Mouse (Mus musculus) cortical plate, adult 2 months (tissue): Measurements from ENCODE around the gene Guca2b. TPM values are rescaled to one million over a fixed set of nuclear protein-coding genes. Genes with fewer than 3 reads are reported as not detected.

Experiments used
- H3K27ac ChIP-seq: fragments of 200-500 bp; 2 replicates; pipeline ENCODE4 v1.5.1; 2012; ENCODE audit warnings: low read length, control low read depth, inconsistent platforms; ENCODE audit not compliant: insufficient read depth
- H3K4me1 ChIP-seq: fragments of 200-500 bp; 2 replicates; pipeline ENCODE4 v1.6.1; 2011; ENCODE audit warnings: low read length; ENCODE audit not compliant: control insufficient read depth, insufficient read depth
- H3K4me3 ChIP-seq: fragments of 200-500 bp; 2 replicates; pipeline ENCODE4 v1.5.1; 2011; ENCODE audit warnings: mild to moderate bottlenecking, low read length, control low read depth; ENCODE audit not compliant: insufficient read depth
- CTCF ChIP-seq: fragments of 200-500 bp; IDR thresholded peaks from 2 replicates; pipeline ENCODE4 v1.5.1; 2011; ENCODE audit warnings: mild to moderate bottlenecking, control low read depth, low read length; ENCODE audit not compliant: insufficient read depth; ENCODE audit errors: extremely low read depth
- POLR2A ChIP-seq: fragments of 200-500 bp; IDR thresholded peaks from 2 replicates; pipeline ENCODE4 v1.6.1; 2011; ENCODE audit warnings: mild to moderate bottlenecking, low read length, control low read depth; ENCODE audit not compliant: insufficient read depth; ENCODE audit errors: extremely low read depth
- polyA plus RNA-seq: library from polyadenylated mRNA; depleted of rRNA; stranded (reverse); fragments of >200 nt; gene quantifications from 2 replicates; pipeline ENCODE4 v1.2.3, GENCODE M21; 2012

Guca2b gene
- polyA plus RNA-seq, 1 experiment = not detected

DNA sequence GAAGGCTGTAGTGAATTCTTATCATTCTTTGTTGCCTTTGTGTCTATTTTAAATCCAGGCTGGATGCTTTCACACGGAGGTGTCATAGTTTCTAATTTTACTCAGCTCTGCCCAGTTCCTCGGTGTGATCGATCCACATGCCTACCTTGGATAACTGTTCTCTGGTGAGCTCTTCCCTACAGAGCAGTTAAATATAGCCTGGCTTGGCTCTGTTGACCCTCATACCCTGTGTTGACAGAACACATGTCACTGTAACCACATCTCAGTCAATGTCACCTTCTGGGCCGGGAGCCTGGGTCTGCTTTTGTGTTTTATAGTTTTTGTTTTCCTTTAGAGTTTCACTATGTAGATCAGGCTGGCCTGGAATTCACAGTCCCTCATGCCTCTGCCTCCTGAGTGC is 3.4 kb upstream of the Guca2b start:
- H3K4me1 ChIP-seq = no peaks in the 10 kb centered on the region; the same call in 1 of the 2 replicates
- TF ChIP-seq CTCF (no peak), POLR2A (no peak)
- no peak overlapping the region for H3K27ac ChIP-seq
- H3K4me3 ChIP-seq = no peak overlapping the region

DNA sequence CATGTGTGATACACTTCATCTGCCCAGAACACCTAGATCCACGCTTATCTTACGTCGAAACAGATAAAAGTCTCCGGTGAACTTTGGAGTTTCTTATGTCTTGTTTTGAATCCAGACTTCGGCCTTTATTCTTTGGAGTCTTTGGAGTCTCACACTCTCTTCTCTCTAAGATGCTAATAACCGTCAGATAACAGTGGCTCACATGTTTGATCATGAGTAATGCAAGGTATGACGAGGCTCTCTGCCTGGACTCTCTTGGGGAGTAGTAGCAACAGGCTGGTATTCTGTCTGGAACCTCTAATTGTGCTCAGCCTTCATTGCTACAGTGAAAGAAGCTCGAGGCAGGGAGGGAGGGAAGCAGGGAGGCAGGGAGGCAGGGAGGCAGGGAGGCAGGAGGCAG is 1.3 kb upstream of the Guca2b start:
- TF ChIP-seq POLR2A (no peak), CTCF (no peak)
- H3K4me1 ChIP-seq = no peaks in the 10 kb centered on the region; the same call in 1 of the 2 replicates
- H3K27ac ChIP-seq = no peak overlapping the region
- H3K4me3 ChIP-seq = no peak overlapping the region

DNA sequence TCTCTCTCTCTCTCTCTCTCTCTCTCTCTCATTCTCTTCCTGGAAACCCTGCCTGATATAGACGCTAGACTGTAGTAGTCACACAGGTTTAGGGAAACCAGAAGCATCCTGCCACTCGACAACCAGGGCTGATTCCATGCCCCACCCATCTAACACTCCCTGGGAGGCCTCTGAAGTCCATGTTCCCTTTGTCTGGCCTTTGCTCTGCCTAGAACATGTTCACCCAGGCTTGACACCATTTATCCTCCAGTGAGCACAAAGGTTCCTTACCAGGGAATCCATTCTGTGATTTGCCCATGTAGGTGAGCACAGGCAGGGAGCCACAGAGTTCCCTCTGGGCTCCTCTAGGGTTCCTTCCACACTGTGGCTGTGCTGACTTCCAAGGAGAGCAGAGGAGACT is 508 bp downstream of the Guca2b start:
- Histone ChIP-seq H3K4me1 (no peaks in the 10 kb centered on the region; the same call in 1 of the 2 replicates), H3K4me3 (no peak overlapping the region), H3K27ac (no peak overlapping the region)
- TF ChIP-seq POLR2A (no peak), CTCF (no peak)

DNA sequence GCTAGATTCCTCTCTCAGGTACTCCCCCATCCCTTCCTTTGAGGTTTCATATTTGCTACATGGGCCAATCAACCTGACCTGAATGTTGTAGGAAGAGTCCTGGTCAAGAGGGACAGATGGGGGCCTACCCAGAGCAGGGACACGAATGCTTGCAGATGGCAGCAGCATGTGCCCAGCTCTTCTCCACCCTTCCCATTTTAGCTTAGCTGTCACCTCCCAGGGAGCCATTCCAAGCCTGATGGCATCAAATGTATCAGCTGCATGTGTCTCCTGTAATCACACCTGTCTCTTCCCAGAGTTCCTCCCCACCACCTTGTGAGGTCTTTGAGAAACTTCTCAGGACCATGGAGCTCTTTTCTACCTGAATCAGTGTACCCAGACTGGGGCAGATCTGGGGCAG is 1.7 kb downstream of the Guca2b start:
- TF ChIP-seq POLR2A (no peak), CTCF (no peak)
- no peak overlapping the region for H3K4me3 ChIP-seq
- no peak overlapping the region for H3K27ac ChIP-seq
- H3K4me1 ChIP-seq = no peaks in the 10 kb centered on the region; the same call in 1 of the 2 replicates

DNA sequence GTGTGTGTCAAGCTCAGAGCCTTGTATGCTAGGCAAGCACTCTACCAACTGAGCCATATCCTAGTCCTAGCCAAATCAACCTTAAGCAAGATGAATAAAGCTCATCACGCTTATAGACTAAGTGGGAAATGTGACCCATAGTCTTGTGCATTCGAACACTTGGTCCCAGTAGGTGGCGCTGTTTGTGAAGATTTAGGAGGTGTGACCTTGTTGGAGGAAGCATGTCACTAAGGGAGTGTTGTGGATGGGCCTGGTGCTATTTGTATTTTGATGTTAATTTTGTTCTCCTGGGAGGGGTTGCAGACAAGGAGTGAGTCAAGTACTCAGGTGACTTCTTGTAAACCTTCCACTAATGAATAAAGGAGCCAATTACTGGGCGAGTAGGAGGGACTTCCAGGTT is 16.1 kb downstream of the Guca2b start:
- TF ChIP-seq POLR2A = no peak
- no peak for TF ChIP-seq CTCF
- no peak overlapping the region for H3K4me3 ChIP-seq
- H3K4me1 ChIP-seq = no peaks in the 10 kb centered on the region
- H3K27ac ChIP-seq = no peak overlapping the region

DNA sequence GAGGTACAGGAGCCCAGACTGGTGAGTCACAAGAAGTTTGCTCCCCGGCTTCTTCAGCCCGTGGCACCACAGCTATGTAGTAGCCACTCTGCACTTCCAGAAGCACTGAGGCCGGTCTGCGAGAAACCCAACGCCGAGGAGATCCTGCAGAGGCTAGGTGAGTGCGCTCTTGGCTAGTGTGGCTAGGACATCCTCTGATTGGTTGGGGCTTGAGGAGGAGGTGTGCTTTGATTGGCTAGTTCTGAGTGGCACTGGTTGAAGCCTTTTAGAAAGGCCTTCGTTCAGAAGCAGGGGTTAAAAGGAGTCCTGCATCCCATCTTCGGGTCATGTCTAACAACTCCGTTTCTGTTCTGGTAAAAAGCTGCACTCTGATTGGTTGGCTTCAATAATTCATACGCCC is 20.1 kb downstream of the Guca2b start:
- Histone ChIP-seq H3K4me3 (no peak overlapping the region), H3K4me1 (no peaks in the 10 kb centered on the region), H3K27ac (no peak overlapping the region)
- TF ChIP-seq POLR2A (no peak), CTCF (no peak)

DNA sequence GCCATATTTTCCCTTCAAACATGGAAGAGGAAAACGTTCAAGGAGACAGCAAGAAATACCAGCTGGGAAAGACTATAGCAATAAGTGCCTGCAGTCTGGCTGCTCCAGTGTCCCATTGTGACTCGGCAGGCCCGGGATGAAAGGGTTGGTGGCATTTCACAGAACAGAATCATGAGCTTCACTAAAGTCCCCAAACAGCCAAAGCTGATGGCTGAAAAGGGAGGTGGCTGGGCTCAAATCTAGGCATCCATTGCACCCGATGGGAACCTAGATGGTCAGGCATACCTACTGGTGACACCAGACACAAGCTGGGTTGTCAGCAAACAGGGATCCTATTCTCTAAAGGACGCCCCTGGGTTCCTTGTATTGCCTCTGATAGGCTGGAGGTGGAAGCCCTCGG is 20.8 kb downstream of the Guca2b start:
- Histone ChIP-seq H3K27ac (no peak overlapping the region), H3K4me1 (0 out of 2 replicates have a peak, but pooled peaks cover 2% of the 10 kb centered on the region), H3K4me3 (no peak overlapping the region)
- TF ChIP-seq CTCF = no peak
- no peak for TF ChIP-seq POLR2A

DNA sequence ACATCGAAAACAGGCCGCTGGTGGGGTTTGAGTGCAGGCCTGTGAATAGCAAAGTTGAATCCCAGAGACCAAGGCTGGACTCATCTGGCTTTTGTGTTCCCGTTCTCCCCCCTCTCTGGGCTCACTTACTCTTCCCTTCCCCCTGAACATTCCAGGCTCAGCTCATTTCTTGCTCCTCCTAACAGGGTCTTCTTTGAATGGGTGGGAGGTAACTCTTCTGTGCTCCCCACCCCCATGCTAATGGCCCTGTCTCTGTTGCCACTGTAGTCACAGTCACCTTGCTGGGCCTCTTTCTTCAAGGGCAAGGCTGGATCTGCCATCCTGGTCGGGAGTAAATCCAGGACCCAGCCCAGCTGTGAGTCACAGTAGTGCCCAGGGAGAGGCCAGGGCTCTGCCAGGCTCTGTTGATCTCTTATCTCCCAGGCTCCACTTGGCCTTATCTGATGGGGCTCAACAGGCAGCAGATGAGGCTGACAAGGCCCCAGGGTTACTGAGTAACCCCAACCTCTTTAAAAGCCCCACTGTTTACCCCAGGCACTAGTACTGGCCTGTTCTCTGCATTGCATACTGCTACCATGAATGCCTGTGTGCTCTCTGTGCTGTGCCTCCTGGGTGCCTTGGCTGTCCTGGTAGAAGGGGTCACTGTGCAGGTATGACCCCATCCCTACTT is 21.4 kb downstream of the Guca2b start, which contains the start of gene Guca2a:
TSS of gene Guca2a (plus strand) at position 529 of the 670 bp plus-strand sequence.
- Histone ChIP-seq H3K4me1 (0 out of 2 replicates have a peak, but pooled peaks cover 2% of the 10 kb centered on the region), H3K4me3 (no peak within 1 kb of the TSS), H3K27ac (no peak within 1 kb of the TSS)
- TF ChIP-seq CTCF (no peak), POLR2A (no peak)

DNA sequence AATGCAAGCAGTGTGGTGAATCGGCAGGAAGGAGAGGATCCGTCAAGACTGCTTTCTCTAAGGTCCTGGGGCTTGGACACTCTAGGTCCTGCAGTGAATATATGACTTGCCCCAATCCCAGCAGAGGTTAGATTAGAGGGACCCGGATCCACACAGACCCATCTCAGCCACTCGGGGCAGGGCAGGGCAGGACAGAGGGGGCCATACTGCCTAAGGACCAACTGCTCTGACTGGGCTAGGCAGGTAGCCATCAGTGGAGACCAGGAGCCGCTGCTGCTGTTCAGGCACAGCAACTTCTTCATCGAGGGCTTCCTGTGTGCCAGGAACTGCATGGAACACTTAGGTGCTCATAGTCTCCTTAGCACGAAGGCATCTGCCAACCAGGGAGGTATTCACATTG is 22.0 kb downstream of the Guca2b start:
- no peak for TF ChIP-seq CTCF
- TF ChIP-seq POLR2A = no peak
- 0 out of 2 replicates have a peak, but pooled peaks cover 2% of the 10 kb centered on the region for H3K4me1 ChIP-seq
- H3K27ac ChIP-seq = no peak overlapping the region
- no peak overlapping the region for H3K4me3 ChIP-seq

DNA sequence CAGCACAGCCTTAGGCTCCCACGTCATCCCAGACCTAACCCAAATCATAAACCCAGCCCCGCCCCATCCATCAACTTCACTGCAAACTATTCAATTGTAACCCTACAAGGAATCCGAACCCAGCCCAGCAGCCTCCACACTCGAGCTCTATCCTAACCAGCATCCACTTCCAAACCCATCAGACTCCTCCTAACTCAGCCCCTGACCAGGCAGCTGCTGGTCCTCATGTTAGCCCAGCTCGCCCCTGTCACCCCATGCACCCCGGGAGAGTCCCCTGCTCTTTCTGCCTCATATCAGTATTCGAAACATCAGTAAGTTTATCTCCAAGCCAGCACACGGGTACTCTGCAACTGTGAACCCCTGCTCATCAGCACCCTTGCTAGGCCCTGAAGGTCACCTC is 23.1 kb downstream of the Guca2b start:
- TF ChIP-seq POLR2A = no peak
- TF ChIP-seq CTCF = no peak
- H3K4me1 ChIP-seq = peaks cover 3% of the 10 kb centered on the region; the same call in 1 of the 2 replicates
- no peak overlapping the region for H3K27ac ChIP-seq
- no peak overlapping the region for H3K4me3 ChIP-seq
